Mouse (Mus musculus): Measurements from ENCODE around the gene Map3k6. TPM values are rescaled to one million over a fixed set of nuclear protein-coding genes. Genes with fewer than 3 reads are reported as not detected.

Map3k6 gene
- total RNA-seq, 1 experiment, result 2.7 TPM

- Histone ChIP-seq H3K27ac (ENCODE audit: insufficient read depth, low read depth, low read length, poor library complexity, severe bottlenecking) (no peak overlapping the region), H3K4me1 (ENCODE audit: control insufficient read depth in 2 of 2, insufficient read depth in 2 of 2, low read length in 2 of 2, poor library complexity in 1 of 2) (peaks cover 3 to 28% of the 10 kb centered on the region in 2 experiments; a peak in 3 of 4 replicates), H3K36me3 (ENCODE audit: control insufficient read depth, insufficient read depth, low read length, poor library complexity, severe bottlenecking) (no peaks in the 10 kb centered on the region), H3K9ac (ENCODE audit: insufficient read depth, low read depth, low read length, poor library complexity, severe bottlenecking) (no peak overlapping the region), H3K9me3 (ENCODE audit: control insufficient read depth, insufficient read depth, low read depth, low read length) (no peaks in the 10 kb centered on the region), H3K4me3 (ENCODE audit: insufficient read depth in 1 of 2, low read depth in 1 of 2, low read length in 2 of 2, poor library complexity in 1 of 2, severe bottlenecking in 1 of 2) (peak overlapping the region in 1 of 2 experiments; percentile 27; a peak in 1 of 4 replicates)
- DNase-seq (ENCODE audit: low read depth, low spot score), result no peak
- TF ChIP-seq HCFC1 (IDR thresholded peaks at IDR 0.05; ENCODE audit: borderline replicate concordance, insufficient read depth, low read length) (no peak), ZC3H11A (IDR thresholded peaks at IDR 0.05; ENCODE audit: borderline replicate concordance, low read depth, low read length) (no peak), CHD2 (IDR thresholded peaks at IDR 0.05; ENCODE audit: low read depth, low read length) (no peak), ZNF384 (IDR thresholded peaks at IDR 0.05; ENCODE audit: low read depth, low read length) (no peak), MAFK (IDR thresholded peaks at IDR 0.05; ENCODE audit: insufficient read depth, low read depth, low read length) (no peak)
- in situ Hi-C loops (cut with MboI; ENCODE audit: low sequenced_read_pairs in 2 of 2, unreplicated experiment in 2 of 2), result no loop called here
Measured at GRCm38 (mm10) chr4:133226073-133226472, 14.5 kb upstream of the Map3k6 start.

- in situ Hi-C loops (cut with MboI; ENCODE audit: low sequenced_read_pairs in 2 of 2, unreplicated experiment in 2 of 2), result no loop called here
Measured at GRCm38 (mm10) chr4:133227636-133228035, 13.0 kb upstream of the Map3k6 start.

GRCm38 (mm10) chr4:133229582-133229981 lies 11.0 kb upstream of the Map3k6 start:
- peaks cover 0 to 15% of the 10 kb centered on the region in 2 experiments; a peak in 3 of 4 replicates for H3K4me1 ChIP-seq (ENCODE audit: control insufficient read depth in 2 of 2, insufficient read depth in 2 of 2, low read length in 2 of 2, poor library complexity in 1 of 2)
- H3K9ac ChIP-seq (ENCODE audit: insufficient read depth, low read depth, low read length, poor library complexity, severe bottlenecking), result no peak overlapping the region
- H3K27ac ChIP-seq (ENCODE audit: insufficient read depth, low read depth, low read length, poor library complexity, severe bottlenecking), result no peak overlapping the region
- no peak for DNase-seq (ENCODE audit: low read depth, low spot score)
- in situ Hi-C loops (cut with MboI; ENCODE audit: low sequenced_read_pairs in 2 of 2, unreplicated experiment in 2 of 2), result no loop called here
- no peaks in the 10 kb centered on the region for H3K9me3 ChIP-seq (ENCODE audit: control insufficient read depth, insufficient read depth, low read depth, low read length)
- no peak for TF ChIP-seq ZC3H11A (IDR thresholded peaks at IDR 0.05; ENCODE audit: borderline replicate concordance, low read depth, low read length)
- no peak for TF ChIP-seq HCFC1 (IDR thresholded peaks at IDR 0.05; ENCODE audit: borderline replicate concordance, insufficient read depth, low read length)
- TF ChIP-seq MAFK (IDR thresholded peaks at IDR 0.05; ENCODE audit: insufficient read depth, low read depth, low read length), result no peak
- no peak overlapping the region for H3K4me3 ChIP-seq (ENCODE audit: insufficient read depth in 1 of 2, low read depth in 1 of 2, low read length in 2 of 2, poor library complexity in 1 of 2, severe bottlenecking in 1 of 2)
- no peaks in the 10 kb centered on the region for H3K36me3 ChIP-seq (ENCODE audit: control insufficient read depth, insufficient read depth, low read length, poor library complexity, severe bottlenecking)

More at GRCm38 (mm10) chr4:133227636-133228035, 13.0 kb upstream of the Map3k6 start:
- Histone ChIP-seq H3K9me3 (ENCODE audit: control insufficient read depth, insufficient read depth, low read depth, low read length) (no peaks in the 10 kb centered on the region), H3K9ac (ENCODE audit: insufficient read depth, low read depth, low read length, poor library complexity, severe bottlenecking) (no peak overlapping the region), H3K36me3 (ENCODE audit: control insufficient read depth, insufficient read depth, low read length, poor library complexity, severe bottlenecking) (no peaks in the 10 kb centered on the region), H3K4me1 (ENCODE audit: control insufficient read depth in 2 of 2, insufficient read depth in 2 of 2, low read length in 2 of 2, poor library complexity in 1 of 2) (peaks cover 3 to 27% of the 10 kb centered on the region in 2 experiments; a peak in 3 of 4 replicates), H3K4me3 (ENCODE audit: insufficient read depth in 1 of 2, low read depth in 1 of 2, low read length in 2 of 2, poor library complexity in 1 of 2, severe bottlenecking in 1 of 2) (no peak overlapping the region), H3K27ac (ENCODE audit: insufficient read depth, low read depth, low read length, poor library complexity, severe bottlenecking) (no peak overlapping the region)
- no peak for DNase-seq (ENCODE audit: low read depth, low spot score)
- TF ChIP-seq ZNF384 (IDR thresholded peaks at IDR 0.05; ENCODE audit: low read depth, low read length) (peak; percentile 64), ZC3H11A (IDR thresholded peaks at IDR 0.05; ENCODE audit: borderline replicate concordance, low read depth, low read length) (no peak)

- no peaks in the 10 kb centered on the region for H3K9me3 ChIP-seq (ENCODE audit: control insufficient read depth, insufficient read depth, low read depth, low read length)
- no peaks in the 10 kb centered on the region for H3K36me3 ChIP-seq (ENCODE audit: control insufficient read depth, insufficient read depth, low read length, poor library complexity, severe bottlenecking)
- no peak for TF ChIP-seq MAFK (IDR thresholded peaks at IDR 0.05; ENCODE audit: insufficient read depth, low read depth, low read length)
- TF ChIP-seq ZNF384 (IDR thresholded peaks at IDR 0.05; ENCODE audit: low read depth, low read length), result peak; percentile 89
- peaks cover 0 to 9% of the 10 kb centered on the region in 2 experiments; a peak in 3 of 4 replicates for H3K4me1 ChIP-seq (ENCODE audit: control insufficient read depth in 2 of 2, insufficient read depth in 2 of 2, low read length in 2 of 2, poor library complexity in 1 of 2)
- no peak overlapping the region for H3K9ac ChIP-seq (ENCODE audit: insufficient read depth, low read depth, low read length, poor library complexity, severe bottlenecking)
- no peak overlapping the region for H3K27ac ChIP-seq (ENCODE audit: insufficient read depth, low read depth, low read length, poor library complexity, severe bottlenecking)
- in situ Hi-C loops (cut with MboI; ENCODE audit: low sequenced_read_pairs in 2 of 2, unreplicated experiment in 2 of 2), result no loop called here
- H3K4me3 ChIP-seq (ENCODE audit: insufficient read depth in 1 of 2, low read depth in 1 of 2, low read length in 2 of 2, poor library complexity in 1 of 2, severe bottlenecking in 1 of 2), result no peak overlapping the region
- no peak for DNase-seq (ENCODE audit: low read depth, low spot score)
Measured at GRCm38 (mm10) chr4:133233285-133233976, 7.2 kb upstream of the Map3k6 start.

GRCm38 (mm10) chr4:133234771-133235170 lies 5.8 kb upstream of the Map3k6 start:
- Histone ChIP-seq H3K9me3 (ENCODE audit: control insufficient read depth, insufficient read depth, low read depth, low read length) (no peaks in the 10 kb centered on the region), H3K4me1 (ENCODE audit: control insufficient read depth in 2 of 2, insufficient read depth in 2 of 2, low read length in 2 of 2, poor library complexity in 1 of 2) (peaks cover 0 to 2% of the 10 kb centered on the region in 2 experiments; a peak in 1 of 4 replicates), H3K36me3 (ENCODE audit: control insufficient read depth, insufficient read depth, low read length, poor library complexity, severe bottlenecking) (no peaks in the 10 kb centered on the region), H3K4me3 (ENCODE audit: insufficient read depth in 1 of 2, low read depth in 1 of 2, low read length in 2 of 2, poor library complexity in 1 of 2, severe bottlenecking in 1 of 2) (no peak overlapping the region), H3K27ac (ENCODE audit: insufficient read depth, low read depth, low read length, poor library complexity, severe bottlenecking) (no peak overlapping the region), H3K9ac (ENCODE audit: insufficient read depth, low read depth, low read length, poor library complexity, severe bottlenecking) (no peak overlapping the region)
- TF ChIP-seq MAFK (IDR thresholded peaks at IDR 0.05; ENCODE audit: insufficient read depth, low read depth, low read length) (no peak), CHD2 (IDR thresholded peaks at IDR 0.05; ENCODE audit: low read depth, low read length) (no peak), ZC3H11A (IDR thresholded peaks at IDR 0.05; ENCODE audit: borderline replicate concordance, low read depth, low read length) (no peak), ZNF384 (IDR thresholded peaks at IDR 0.05; ENCODE audit: low read depth, low read length) (no peak), HCFC1 (IDR thresholded peaks at IDR 0.05; ENCODE audit: borderline replicate concordance, insufficient read depth, low read length) (no peak)
- in situ Hi-C loops (cut with MboI; ENCODE audit: low sequenced_read_pairs in 2 of 2, unreplicated experiment in 2 of 2), result no loop called here
- no peak for DNase-seq (ENCODE audit: low read depth, low spot score)

Measured in ES-E14 (cell line).